Mouse (Mus musculus): ENCODE data around the gene Stxbp4.

DNA sequence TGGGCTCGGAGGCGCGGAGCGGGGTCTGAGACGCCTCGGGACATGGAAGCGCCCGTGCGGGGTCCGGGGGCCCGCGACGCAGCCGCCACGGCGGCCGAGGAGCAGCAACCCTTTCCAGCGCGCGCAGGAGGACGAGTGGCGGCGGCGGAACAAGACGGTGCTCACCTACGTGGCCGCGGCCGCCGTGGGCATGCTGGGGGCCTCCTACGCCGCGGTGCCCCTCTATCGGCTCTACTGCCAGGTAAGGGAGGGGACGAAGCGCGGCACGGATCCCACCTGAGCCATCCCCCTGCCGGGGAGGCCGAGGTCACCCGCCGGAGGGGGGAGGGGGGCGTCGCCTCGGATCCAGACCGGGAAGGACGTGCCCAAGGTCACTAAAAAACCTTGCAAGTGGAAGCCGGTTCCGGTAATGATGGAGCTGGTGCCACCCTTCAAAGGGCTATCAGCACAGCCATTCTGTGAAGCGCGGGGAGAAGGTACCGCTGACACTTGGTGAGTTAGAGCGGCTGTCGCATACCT is 487 bp upstream of the Stxbp4 start:
- no peak for TF ChIP-seq FLI1 (IDR thresholded peaks at IDR 0.05; ENCODE audit: low read length)
- no peak for TF ChIP-seq GATA1 (IDR thresholded peaks at IDR 0.05; ENCODE audit: borderline replicate concordance, low read length)
